Mouse (Mus musculus): Measurements from ENCODE around the gene Tmem208. TPM values are rescaled to one million over a fixed set of nuclear protein-coding genes. Genes with fewer than 3 reads are reported as not detected.
A peak's percentile ranks its signal among the peaks of the same experiment; 100 is the strongest.
"Not testable (repeated sequence)": the region's sequence is repeated elsewhere in the genome, so short reads cannot be mapped to it uniquely, and the experiment has no call there.

Gene Tmem208
- polyA plus RNA-seq, 1 experiment from 2014 or later, result 141 TPM

DNA sequence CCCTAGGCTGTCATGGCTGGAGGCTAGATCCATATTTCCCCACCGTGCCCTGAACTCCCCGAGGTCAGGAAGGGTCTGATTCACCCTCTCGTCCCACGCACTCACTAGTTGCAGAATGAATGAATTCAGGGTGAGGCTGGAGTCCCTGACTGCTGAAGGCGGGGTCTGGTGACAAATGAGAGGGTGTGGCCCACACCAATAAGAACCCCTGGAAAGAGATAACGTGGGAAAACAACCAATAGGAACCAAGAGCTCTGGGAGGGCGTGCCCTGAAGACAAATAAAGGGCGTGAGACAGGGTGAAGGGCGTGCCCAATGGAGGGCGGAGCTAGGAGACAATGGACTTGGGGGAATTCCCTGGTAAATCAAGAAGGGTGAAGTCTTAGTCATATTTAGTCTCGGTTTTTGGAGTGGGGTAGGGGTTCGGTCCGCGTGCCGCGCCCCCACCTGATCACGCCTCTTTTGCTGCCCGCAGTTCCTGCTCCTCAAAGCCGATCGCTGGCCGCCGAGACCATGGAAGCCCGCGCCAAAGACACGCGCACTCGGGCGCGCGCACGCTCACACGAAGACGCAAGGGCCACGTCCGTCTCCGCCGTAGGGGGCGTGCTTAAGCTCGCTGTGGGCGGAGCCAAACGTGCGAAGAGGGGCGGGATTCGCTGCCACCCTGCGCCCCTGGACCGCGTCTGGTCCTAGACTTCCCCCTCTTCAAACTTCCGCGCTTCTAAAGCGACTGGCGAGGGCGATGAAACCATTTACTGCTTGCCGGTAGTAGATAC, 37.0 kb upstream of the Tmem208 start:
- under 1% methylated on average over 53 of the region's 53 CpGs for WGBS
- H3K27ac ChIP-seq (ENCODE audit: low read length), result 0 out of 2 replicates have a peak overlapping the region, but pooled peaks have one; percentile 23

GRCm38 (mm10) chr8:105289805-105290460, 36.2 kb upstream of the Tmem208 start, which contains the start of gene 4931428F04Rik:
Gene 4931428F04Rik (minus strand): TSS chr8:105289864.
- no peaks in the 10 kb centered on the region for H3K9me3 ChIP-seq (ENCODE audit: control insufficient read depth, low read length)
- peaks cover 21% of the 10 kb centered on the region for H3K4me1 ChIP-seq (ENCODE audit: control insufficient read depth, insufficient read depth, low read length)
- no peaks in the 10 kb centered on the region for H3K36me3 ChIP-seq (ENCODE audit: control insufficient read depth, insufficient read depth, low read length)
- peak within 1 kb of the TSS; percentile 93 for H3K4me2 ChIP-seq (ENCODE audit: low read depth, low read length)
- peak within 1 kb of the TSS; percentile 59 for H3K4me3 ChIP-seq (ENCODE audit: low read length)
- WGBS, result 1% methylated on average over 43 of the region's 43 CpGs
- ATAC-seq, result peak; percentile 17
- peak within 1 kb of the TSS; percentile 23; the same call in 1 of the 2 replicates for H3K27ac ChIP-seq (ENCODE audit: low read length)
- peaks cover 13% of the 10 kb centered on the region for H3K27me3 ChIP-seq (replicated peaks; ENCODE audit: control insufficient read depth, insufficient read depth, low read length)
- H3K9ac ChIP-seq (ENCODE audit: low read depth, low read length), result peak within 1 kb of the TSS; percentile 64

More for the DNA sequence above, 37.0 kb upstream of the Tmem208 start:
- peak; percentile 95 for ATAC-seq
- no peaks in the 10 kb centered on the region for H3K36me3 ChIP-seq (ENCODE audit: control insufficient read depth, insufficient read depth, low read length)
- H3K4me1 ChIP-seq (ENCODE audit: control insufficient read depth, insufficient read depth, low read length), result peaks cover 21% of the 10 kb centered on the region
- peaks cover 13% of the 10 kb centered on the region for H3K27me3 ChIP-seq (replicated peaks; ENCODE audit: control insufficient read depth, insufficient read depth, low read length)
- peak overlapping the region; percentile 59 for H3K4me3 ChIP-seq (ENCODE audit: low read length)
- peak overlapping the region; percentile 93 for H3K4me2 ChIP-seq (ENCODE audit: low read depth, low read length)
- H3K9me3 ChIP-seq (ENCODE audit: control insufficient read depth, low read length), result no peaks in the 10 kb centered on the region
- H3K9ac ChIP-seq (ENCODE audit: low read depth, low read length), result peak overlapping the region; percentile 64

GRCm38 (mm10) chr8:105290554-105291314, 35.4 kb upstream of the Tmem208 start:
- no peak overlapping the region for H3K27ac ChIP-seq (ENCODE audit: low read length)
- H3K9me3 ChIP-seq (ENCODE audit: control insufficient read depth, low read length), result no peaks in the 10 kb centered on the region
- H3K27me3 ChIP-seq (replicated peaks; ENCODE audit: control insufficient read depth, insufficient read depth, low read length), result peaks cover 13% of the 10 kb centered on the region
- H3K4me1 ChIP-seq (ENCODE audit: control insufficient read depth, insufficient read depth, low read length), result peaks cover 21% of the 10 kb centered on the region
- 0 out of 2 replicates have a peak, but pooled peaks have one; percentile 0 for ATAC-seq
- peak overlapping the region; percentile 93; the same call in 1 of the 2 replicates for H3K4me2 ChIP-seq (ENCODE audit: low read depth, low read length)
- no peak overlapping the region for H3K9ac ChIP-seq (ENCODE audit: low read depth, low read length)
- H3K36me3 ChIP-seq (ENCODE audit: control insufficient read depth, insufficient read depth, low read length), result no peaks in the 10 kb centered on the region
- 8% methylated on average over 31 of the region's 31 CpGs for WGBS
- H3K4me3 ChIP-seq (ENCODE audit: low read length), result peak overlapping the region; percentile 59

- ATAC-seq; H3K9ac ChIP-seq (ENCODE audit: low read depth, low read length); H3K9me3 ChIP-seq (ENCODE audit: control insufficient read depth, low read length); H3K27ac ChIP-seq (ENCODE audit: low read length); H3K4me3 ChIP-seq (ENCODE audit: low read length); H3K4me2 ChIP-seq (ENCODE audit: low read depth, low read length); H3K36me3 ChIP-seq (ENCODE audit: control insufficient read depth, insufficient read depth, low read length): not testable (repeated sequence)
- Histone ChIP-seq H3K4me1 (ENCODE audit: control insufficient read depth, insufficient read depth, low read length) (peaks cover 23% of the 10 kb centered on the region), H3K27me3 (replicated peaks; ENCODE audit: control insufficient read depth, insufficient read depth, low read length) (peaks cover 13% of the 10 kb centered on the region)
- 85% methylated on average over 8 of the region's 8 CpGs for WGBS
Measured at GRCm38 (mm10) chr8:105291364-105291763, 34.8 kb upstream of the Tmem208 start.

GRCm38 (mm10) chr8:105291802-105292201, 34.4 kb upstream of the Tmem208 start:
- H3K9ac ChIP-seq (ENCODE audit: low read depth, low read length); H3K9me3 ChIP-seq (ENCODE audit: control insufficient read depth, low read length); H3K27ac ChIP-seq (ENCODE audit: low read length); H3K4me2 ChIP-seq (ENCODE audit: low read depth, low read length); H3K36me3 ChIP-seq (ENCODE audit: control insufficient read depth, insufficient read depth, low read length); H3K4me3 ChIP-seq (ENCODE audit: low read length); ATAC-seq: not testable (repeated sequence)
- peaks cover 26% of the 10 kb centered on the region for H3K4me1 ChIP-seq (ENCODE audit: control insufficient read depth, insufficient read depth, low read length)
- 70% methylated on average over 3 of the region's 3 CpGs for WGBS
- peaks cover 13% of the 10 kb centered on the region for H3K27me3 ChIP-seq (replicated peaks; ENCODE audit: control insufficient read depth, insufficient read depth, low read length)

- peaks cover 13% of the 10 kb centered on the region for H3K27me3 ChIP-seq (replicated peaks; ENCODE audit: control insufficient read depth, insufficient read depth, low read length)
- no peak for ATAC-seq
- WGBS, result 84% methylated on average over 7 of the region's 7 CpGs
Measured at GRCm38 (mm10) chr8:105292471-105292870, 33.7 kb upstream of the Tmem208 start.

GRCm38 (mm10) chr8:105293405-105293804, 32.7 kb upstream of the Tmem208 start:
- 62% methylated on average over 19 of the region's 19 CpGs for WGBS
- H3K27me3 ChIP-seq (replicated peaks; ENCODE audit: control insufficient read depth, insufficient read depth, low read length), result peaks cover 13% of the 10 kb centered on the region

More at GRCm38 (mm10) chr8:105292471-105292870, 33.7 kb upstream of the Tmem208 start:
- H3K36me3 ChIP-seq (ENCODE audit: control insufficient read depth, insufficient read depth, low read length), result no peaks in the 10 kb centered on the region
- no peaks in the 10 kb centered on the region for H3K9me3 ChIP-seq (ENCODE audit: control insufficient read depth, low read length)
- H3K9ac ChIP-seq (ENCODE audit: low read depth, low read length), result no peak overlapping the region
- no peak overlapping the region for H3K4me3 ChIP-seq (ENCODE audit: low read length)
- peaks cover 30% of the 10 kb centered on the region for H3K4me1 ChIP-seq (ENCODE audit: control insufficient read depth, insufficient read depth, low read length)
- no peak overlapping the region for H3K4me2 ChIP-seq (ENCODE audit: low read depth, low read length)
- no peak overlapping the region for H3K27ac ChIP-seq (ENCODE audit: low read length)

DNA sequence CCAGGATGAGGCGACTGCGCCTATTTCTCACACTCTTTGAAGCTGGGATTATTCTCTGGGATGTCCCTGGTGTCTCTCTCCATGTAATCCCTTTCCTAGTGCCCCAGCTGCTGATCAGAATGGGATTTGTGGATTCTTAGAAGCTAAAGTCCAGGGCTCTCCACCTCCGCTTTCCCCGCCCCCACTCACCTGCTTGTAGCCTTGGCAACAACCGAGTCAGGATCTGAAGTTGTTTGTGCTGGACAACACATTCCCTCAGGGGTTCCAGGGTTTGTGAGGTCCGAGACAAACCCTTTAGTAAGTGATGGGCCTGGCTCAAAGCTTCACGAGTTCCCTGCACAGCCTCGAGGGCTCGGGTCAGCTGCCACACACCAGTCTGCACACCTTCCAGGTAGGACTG, 31.4 kb upstream of the Tmem208 start:
- ATAC-seq, result no peak
- Histone ChIP-seq H3K27ac (ENCODE audit: low read length) (no peak overlapping the region), H3K4me1 (ENCODE audit: control insufficient read depth, insufficient read depth, low read length) (peaks cover 29% of the 10 kb centered on the region), H3K36me3 (ENCODE audit: control insufficient read depth, insufficient read depth, low read length) (no peaks in the 10 kb centered on the region; the same call in 1 of the 2 replicates), H3K4me3 (ENCODE audit: low read length) (no peak overlapping the region), H3K9ac (ENCODE audit: low read depth, low read length) (no peak overlapping the region), H3K9me3 (ENCODE audit: control insufficient read depth, low read length) (no peaks in the 10 kb centered on the region), H3K4me2 (ENCODE audit: low read depth, low read length) (0 out of 2 replicates have a peak overlapping the region, but pooled peaks have one; percentile 17), H3K27me3 (replicated peaks; ENCODE audit: control insufficient read depth, insufficient read depth, low read length) (peaks cover 11% of the 10 kb centered on the region)
- 73% methylated on average over 9 of the region's 9 CpGs for WGBS

More at GRCm38 (mm10) chr8:105293405-105293804, 32.7 kb upstream of the Tmem208 start:
- Histone ChIP-seq H3K27ac (ENCODE audit: low read length) (no peak overlapping the region), H3K4me1 (ENCODE audit: control insufficient read depth, insufficient read depth, low read length) (peaks cover 29% of the 10 kb centered on the region), H3K9me3 (ENCODE audit: control insufficient read depth, low read length) (no peaks in the 10 kb centered on the region), H3K4me3 (ENCODE audit: low read length) (no peak overlapping the region), H3K36me3 (ENCODE audit: control insufficient read depth, insufficient read depth, low read length) (no peaks in the 10 kb centered on the region), H3K4me2 (ENCODE audit: low read depth, low read length) (no peak overlapping the region), H3K9ac (ENCODE audit: low read depth, low read length) (no peak overlapping the region)
- ATAC-seq, result no peak
